Mouse (Mus musculus): ENCODE data around the gene 4930447C04Rik.

GRCm38 (mm10) chr12:72854377-72855032 lies 86.1 kb downstream of the 4930447C04Rik start:
- TF ChIP-seq POLR2A (IDR thresholded peaks at IDR 0.05; ENCODE audit: low read depth, low read length) (no peak), CTCF (IDR thresholded peaks at IDR 0.05; ENCODE audit: borderline replicate concordance, insufficient read depth, low read length) (no peak)

All from embryonic fibroblast, embryonic 13.5 days (primary cell).